Mouse (Mus musculus) heart, embryonic 12.5 days (tissue): Measurements from ENCODE around the gene Hist1h2ae. TPM values are rescaled to one million over a fixed set of nuclear protein-coding genes. Genes with fewer than 3 reads are reported as not detected.
"Not testable (repeated sequence)": the region's sequence is repeated elsewhere in the genome, so short reads cannot be mapped to it uniquely, and the experiment has no call there.

ENCODE experiments used
- ATAC-seq: fragments of 200-750 bp; cut with Nextera tagmentation; 2 replicates; pipeline ENCODE4 v1.8.0; 2017; ENCODE audit warnings: moderate TSS enrichment, moderate library complexity; ENCODE audit not compliant: insufficient number of reproducible peaks, low FRiP score
- H3K27ac ChIP-seq: fragments of 300-500 bp; sonication (generic); 2 replicates; pipeline ENCODE4 v1.5.1; 2016; ENCODE audit warnings: mild to moderate bottlenecking, moderate library complexity; ENCODE audit not compliant: poor library complexity, severe bottlenecking
- H3K27me3 ChIP-seq: fragments of 300-500 bp; sonication (generic); replicated peaks from 2 replicates; pipeline ENCODE4 v1.6.1; 2016; ENCODE audit warnings: mild to moderate bottlenecking, moderate library complexity
- H3K36me3 ChIP-seq: fragments of 300-500 bp; sonication (generic); 2 replicates; pipeline ENCODE4 v1.6.1; 2016; ENCODE audit warnings: mild to moderate bottlenecking, moderate library complexity
- H3K4me1 ChIP-seq: fragments of 300-500 bp; sonication (generic); replicated peaks from 2 replicates; pipeline ENCODE4 v1.6.1; 2016; ENCODE audit warnings: mild to moderate bottlenecking
- H3K4me2 ChIP-seq: fragments of 300-500 bp; sonication (generic); 2 replicates; pipeline ENCODE4 v1.6.1; 2016; ENCODE audit warnings: mild to moderate bottlenecking, moderate library complexity
- H3K4me3 ChIP-seq: fragments of 300-500 bp; sonication (generic); 2 replicates; pipeline ENCODE4 v1.5.1; 2016; ENCODE audit warnings: mild to moderate bottlenecking
- H3K9ac ChIP-seq: fragments of 300-500 bp; sonication (generic); 2 replicates; pipeline ENCODE4 v1.6.1; 2016; ENCODE audit warnings: mild to moderate bottlenecking, moderate library complexity
- H3K9me3 ChIP-seq: fragments of 300-500 bp; sonication (generic); replicated peaks from 2 replicates; pipeline ENCODE4 v1.6.1; 2016; ENCODE audit warnings: mild to moderate bottlenecking, moderate library complexity
- WGBS: fragments of 180-500 bp; shearing (Covaris S2); methylation state at CpG from one replicate; pipeline ENCODE4 v1.1.7; 2016; 5-methylcytosine and 5-hydroxymethylcytosine counted together
- polyA plus RNA-seq: library from polyadenylated mRNA; unstranded; fragments of >200 nt; fragmentation: Nextera tagmentation; extraction: Ambion mirVana; gene quantifications from 2 replicates; pipeline ENCODE4 v1.2.1, GENCODE M21; 2016

The Hist1h2ae gene
- polyA plus RNA-seq, 1 experiment from 2014 or later: 40.3 TPM

DNA sequence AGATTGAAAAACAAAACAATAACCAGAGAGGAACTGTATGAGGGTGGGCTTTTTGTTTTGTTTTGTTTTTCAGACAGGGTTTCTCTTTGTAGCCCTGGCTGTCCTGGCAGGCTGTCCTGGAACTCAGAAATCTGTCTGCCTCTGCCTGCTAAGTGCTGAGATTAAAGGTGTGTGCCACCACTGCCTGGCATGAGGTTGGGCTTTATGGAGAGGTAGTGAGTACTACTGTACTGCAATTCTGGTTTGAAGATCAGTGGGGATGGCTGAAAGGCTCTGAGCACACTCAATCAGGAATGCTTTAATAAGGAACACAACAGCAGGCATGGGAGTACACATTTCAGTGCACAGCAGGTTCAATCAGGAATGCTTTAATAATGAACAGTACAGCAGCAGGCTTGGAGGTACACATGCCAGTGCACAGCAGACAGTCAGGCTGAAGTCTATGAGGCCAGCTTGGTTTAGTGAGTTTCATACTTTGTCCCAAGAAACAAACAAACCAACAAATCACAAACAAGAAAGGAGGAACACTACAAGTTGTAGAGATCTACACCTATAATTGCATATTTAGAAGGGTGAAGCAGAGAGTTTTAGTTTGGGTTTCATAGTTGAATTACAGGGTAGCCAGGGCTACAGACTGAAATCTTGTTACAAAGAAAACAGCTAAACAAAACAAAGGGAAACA, 12.5 kb upstream of the Hist1h2ae start:
- H3K27ac ChIP-seq: peak overlapping the region; percentile 65
- H3K36me3 ChIP-seq: no peaks in the 10 kb centered on the region
- peaks cover 19% of the 10 kb centered on the region for H3K4me1 ChIP-seq
- 0 out of 2 replicates have a peak overlapping the region, but pooled peaks have one; percentile 9 for H3K4me3 ChIP-seq
- H3K4me2 ChIP-seq: no peak overlapping the region
- 0 out of 2 replicates have a peak overlapping the region, but pooled peaks have one; percentile 12 for H3K9ac ChIP-seq
- no peaks in the 10 kb centered on the region for H3K27me3 ChIP-seq
- no peaks in the 10 kb centered on the region for H3K9me3 ChIP-seq
- no peak for ATAC-seq

DNA sequence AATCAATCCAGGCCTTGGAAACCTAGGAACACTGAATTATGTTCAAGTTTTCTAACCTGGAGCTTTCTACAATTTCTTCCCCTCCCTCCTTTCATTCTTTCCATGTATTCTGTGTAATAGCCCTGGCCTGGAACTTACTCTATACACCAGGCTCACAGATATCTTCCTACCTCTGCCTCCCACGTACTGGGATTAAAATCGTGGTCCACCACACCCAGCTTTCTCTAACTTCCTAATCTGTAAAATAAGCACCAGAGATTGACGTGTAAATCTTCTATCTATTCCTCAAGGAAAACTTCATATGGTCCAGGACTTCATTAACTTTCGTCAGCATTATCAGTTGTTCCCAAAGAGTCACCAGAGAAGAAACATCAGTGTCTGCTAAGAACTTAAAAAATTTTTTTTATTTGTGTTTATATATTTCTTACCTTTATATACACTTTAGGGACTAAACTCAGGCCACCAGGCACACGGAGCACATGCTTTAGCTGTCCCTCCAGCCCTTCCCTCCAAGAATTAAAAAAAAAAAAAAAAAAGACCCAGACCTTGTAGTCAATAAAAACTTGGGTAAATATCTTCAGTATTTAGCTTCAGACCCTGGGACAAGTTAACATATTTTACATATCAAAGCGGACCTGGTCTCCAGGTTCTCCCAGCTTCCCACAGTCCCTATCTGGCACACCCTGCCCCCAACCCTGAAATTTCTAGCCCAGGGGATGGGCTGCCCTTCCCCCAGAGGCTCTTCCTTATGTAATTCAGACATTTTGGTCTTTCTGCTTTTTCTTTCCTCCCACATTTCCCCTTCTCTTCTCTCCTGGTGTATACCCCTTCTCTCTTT, 11.4 kb upstream of the Hist1h2ae start:
- H3K36me3 ChIP-seq: no peaks in the 10 kb centered on the region
- peak overlapping the region; percentile 65 for H3K27ac ChIP-seq
- no peaks in the 10 kb centered on the region for H3K27me3 ChIP-seq
- H3K4me2 ChIP-seq: peak overlapping the region; percentile 71
- ATAC-seq: no peak
- 12% methylated on average over 6 of the region's 6 CpGs for WGBS
- H3K9ac ChIP-seq: peak overlapping the region; percentile 69
- no peaks in the 10 kb centered on the region for H3K9me3 ChIP-seq
- H3K4me1 ChIP-seq: peaks cover 19% of the 10 kb centered on the region
- H3K4me3 ChIP-seq: peak overlapping the region; percentile 45

DNA sequence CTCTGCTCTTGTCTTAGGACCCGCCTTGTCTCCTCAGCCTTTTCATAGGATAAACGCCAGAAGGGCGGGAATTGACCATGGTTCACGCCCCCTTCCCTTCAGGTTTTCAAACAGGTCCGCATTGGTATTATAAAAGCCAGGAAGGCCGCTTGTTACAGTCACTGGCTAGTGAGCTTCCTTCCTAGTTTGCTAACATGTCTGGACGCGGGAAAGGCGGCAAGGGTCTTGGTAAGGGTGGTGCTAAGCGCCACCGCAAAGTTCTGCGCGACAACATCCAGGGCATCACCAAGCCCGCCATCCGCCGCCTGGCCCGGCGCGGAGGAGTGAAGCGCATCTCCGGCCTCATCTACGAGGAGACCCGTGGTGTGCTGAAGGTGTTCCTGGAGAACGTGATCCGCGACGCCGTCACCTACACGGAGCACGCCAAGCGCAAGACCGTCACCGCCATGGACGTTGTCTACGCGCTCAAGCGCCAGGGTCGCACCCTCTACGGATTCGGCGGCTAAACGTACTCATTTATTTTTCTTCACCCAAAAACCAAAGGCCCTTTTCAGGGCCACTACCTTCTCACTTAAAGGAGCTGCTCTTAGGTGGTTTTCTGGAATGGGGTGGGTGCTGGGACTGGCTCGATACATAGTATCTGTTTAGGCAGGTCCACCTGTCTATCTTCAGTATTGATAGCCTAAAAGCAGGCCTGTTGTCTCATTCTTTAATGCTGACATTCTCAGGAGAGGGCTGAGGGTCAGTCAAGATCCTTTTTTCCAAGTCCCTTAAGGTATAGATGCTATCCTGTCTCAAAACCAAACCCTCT, 10.6 kb upstream of the Hist1h2ae start, which contains the start of gene Hist1h4d:
Gene Hist1h4d (plus strand): TSS at position 191 of the 811 bp plus-strand sequence.
- Histone ChIP-seq H3K9ac (peak within 1 kb of the TSS; percentile 69), H3K36me3 (no peaks in the 10 kb centered on the region), H3K9me3 (no peaks in the 10 kb centered on the region), H3K27ac (peak within 1 kb of the TSS; percentile 65), H3K27me3 (no peaks in the 10 kb centered on the region), H3K4me2 (peak within 1 kb of the TSS; percentile 71), H3K4me3 (peak within 1 kb of the TSS; percentile 45), H3K4me1 (peaks cover 24% of the 10 kb centered on the region)
- ATAC-seq: peak; percentile 88
- WGBS: under 1% methylated on average over 43 of the region's 43 CpGs

DNA sequence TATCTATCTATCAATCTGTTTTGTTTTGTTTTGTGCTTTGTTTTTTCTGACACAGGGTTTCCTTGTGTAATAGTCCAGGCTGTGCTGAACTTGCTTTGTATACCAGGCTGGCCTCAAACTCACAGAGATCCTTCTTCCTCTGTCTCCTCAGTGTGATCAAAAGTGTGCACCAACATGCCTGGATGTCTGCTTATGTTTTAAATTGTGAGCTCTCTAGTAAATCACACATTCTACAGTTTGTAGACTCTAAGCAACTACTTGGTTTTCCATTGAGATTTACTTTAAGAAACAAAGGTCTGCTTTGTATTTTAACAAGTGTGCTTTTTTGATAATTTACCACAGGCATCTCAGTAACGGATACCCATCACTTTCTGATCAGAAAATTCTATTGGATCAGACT, 6.8 kb upstream of the Hist1h2ae start:
- no peaks in the 10 kb centered on the region for H3K9me3 ChIP-seq
- no peak overlapping the region for H3K4me3 ChIP-seq
- 87% methylated on average over 1 of the region's 1 CpGs for WGBS
- H3K4me1 ChIP-seq: peaks cover 24% of the 10 kb centered on the region
- H3K27ac ChIP-seq: no peak overlapping the region
- H3K36me3 ChIP-seq: no peaks in the 10 kb centered on the region
- ATAC-seq: no peak
- H3K4me2 ChIP-seq: no peak overlapping the region
- H3K27me3 ChIP-seq: no peaks in the 10 kb centered on the region
- no peak overlapping the region for H3K9ac ChIP-seq

DNA sequence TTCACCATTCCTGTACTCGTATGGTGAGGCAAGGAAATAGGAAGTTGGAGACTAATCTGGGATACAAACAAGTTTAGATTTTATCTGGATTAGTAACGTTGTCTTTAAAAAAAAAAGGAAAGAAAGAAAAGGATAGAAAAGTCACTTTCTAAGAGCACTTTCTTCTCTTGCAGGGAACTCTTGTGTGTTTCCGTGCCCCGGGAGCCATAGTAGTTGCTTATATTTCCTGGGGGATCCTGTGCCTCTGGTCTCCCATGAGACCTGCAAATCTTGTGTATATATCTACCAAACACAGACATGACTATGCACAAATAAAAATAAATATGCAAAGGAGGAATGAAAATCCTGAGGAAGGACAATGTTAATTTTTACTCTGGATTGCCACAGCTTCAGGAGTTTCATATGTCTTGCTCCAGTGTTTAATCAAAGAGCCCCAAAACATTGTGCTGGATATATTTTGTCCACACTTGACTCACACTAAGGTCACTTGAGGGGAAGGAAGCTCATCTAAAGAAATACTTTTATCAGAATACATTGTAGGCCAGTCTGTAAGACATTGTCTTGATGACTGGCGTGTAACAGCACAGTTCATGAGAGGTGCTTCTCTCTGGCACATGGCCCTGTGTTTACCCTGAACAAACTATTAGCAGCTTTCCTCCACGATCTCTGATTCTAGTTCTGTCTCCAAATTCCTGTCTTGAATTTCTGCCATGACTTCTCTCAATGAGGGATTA, 6.1 kb upstream of the Hist1h2ae start:
- Histone ChIP-seq H3K4me3 (peak overlapping the region; percentile 57), H3K27me3 (no peaks in the 10 kb centered on the region), H3K4me2 (peak overlapping the region; percentile 85), H3K36me3 (no peaks in the 10 kb centered on the region), H3K9me3 (no peaks in the 10 kb centered on the region), H3K4me1 (peaks cover 20% of the 10 kb centered on the region), H3K27ac (peak overlapping the region; percentile 82), H3K9ac (peak overlapping the region; percentile 89)
- no peak for ATAC-seq
- 58% methylated on average over 6 of the region's 6 CpGs for WGBS

DNA sequence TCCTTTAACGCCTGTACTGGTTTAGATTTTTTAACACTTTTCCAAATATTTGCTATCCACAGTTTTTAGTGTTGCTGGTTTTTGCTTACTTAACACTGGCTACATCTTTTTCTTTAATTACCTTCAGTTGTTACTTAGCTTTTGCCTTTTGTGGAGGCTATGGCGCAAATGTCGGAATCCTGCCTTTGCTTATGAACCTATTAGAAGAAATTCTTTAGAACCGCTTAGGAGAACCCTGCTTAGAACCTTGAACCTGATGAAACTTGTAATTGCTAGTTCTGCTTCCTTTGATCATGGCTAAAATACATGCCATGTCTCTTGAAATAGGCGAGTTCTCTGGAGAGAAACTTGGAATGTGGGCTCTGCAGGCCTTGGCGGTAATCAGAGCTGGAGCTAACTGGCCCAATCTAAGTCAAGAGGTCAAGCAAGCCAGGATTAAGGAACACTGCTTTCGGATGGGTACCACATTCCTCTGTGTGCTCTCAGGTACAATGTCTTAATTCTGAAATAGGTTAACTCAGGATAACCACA, 5.4 kb upstream of the Hist1h2ae start:
- Histone ChIP-seq H3K4me1 (peaks cover 17% of the 10 kb centered on the region), H3K9me3 (no peaks in the 10 kb centered on the region), H3K4me3 (peak overlapping the region; percentile 57), H3K27ac (peak overlapping the region; percentile 82), H3K4me2 (peak overlapping the region; percentile 85), H3K9ac (peak overlapping the region; percentile 89), H3K27me3 (no peaks in the 10 kb centered on the region), H3K36me3 (no peaks in the 10 kb centered on the region)
- WGBS: 15% methylated on average over 7 of the region's 7 CpGs
- ATAC-seq: no peak

DNA sequence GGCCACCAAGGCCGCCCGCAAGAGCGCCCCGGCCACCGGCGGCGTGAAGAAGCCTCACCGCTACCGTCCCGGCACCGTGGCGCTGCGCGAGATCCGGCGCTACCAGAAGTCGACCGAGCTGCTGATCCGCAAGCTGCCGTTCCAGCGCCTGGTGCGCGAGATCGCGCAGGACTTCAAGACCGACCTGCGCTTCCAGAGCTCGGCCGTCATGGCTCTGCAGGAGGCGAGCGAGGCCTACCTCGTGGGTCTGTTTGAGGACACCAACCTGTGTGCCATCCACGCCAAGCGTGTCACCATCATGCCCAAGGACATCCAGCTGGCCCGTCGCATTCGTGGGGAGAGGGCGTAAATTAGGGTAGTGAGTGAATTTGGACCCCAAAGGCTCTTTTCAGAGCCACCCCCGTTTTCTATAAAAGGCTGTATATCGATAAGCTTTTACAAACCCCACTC, 4.9 kb upstream of the Hist1h2ae start:
- Histone ChIP-seq H3K4me1 (peaks cover 17% of the 10 kb centered on the region), H3K27ac (peak overlapping the region; percentile 82), H3K9ac (peak overlapping the region; percentile 89), H3K4me3 (peak overlapping the region; percentile 57), H3K4me2 (peak overlapping the region; percentile 85)
- not testable (repeated sequence) for H3K27me3 ChIP-seq, ATAC-seq, H3K36me3 ChIP-seq, H3K9me3 ChIP-seq
- under 1% methylated on average over 19 of the region's 40 CpGs for WGBS

DNA sequence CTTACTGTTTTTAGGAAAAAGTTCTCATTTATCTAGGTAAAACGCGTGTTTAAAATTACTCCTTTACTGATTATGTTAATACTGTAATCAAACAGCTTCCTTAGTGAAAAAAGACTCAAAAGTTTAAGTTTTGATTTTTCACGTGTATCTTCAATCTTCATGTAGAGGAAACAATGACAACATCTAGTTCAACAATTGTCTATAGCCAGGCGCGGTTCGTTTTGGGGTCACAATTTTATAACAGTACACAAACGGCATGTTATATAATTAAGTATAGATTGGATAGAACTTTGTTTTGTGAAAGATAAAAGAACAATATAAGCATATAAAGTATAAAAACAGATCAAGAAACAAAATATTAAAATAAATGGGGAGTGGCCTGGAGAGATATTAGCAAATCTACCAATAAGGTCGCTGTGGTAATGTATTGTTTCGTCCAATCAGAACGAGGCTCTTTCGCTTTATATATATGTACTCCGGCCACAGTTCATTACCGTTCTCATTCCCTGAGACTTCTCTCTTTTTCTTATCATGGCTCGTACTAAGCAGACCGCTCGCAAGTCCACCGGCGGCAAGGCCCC, 4.3 kb upstream of the Hist1h2ae start, which contains the start of gene Hist1h3d:
Gene Hist1h3d (plus strand): TSS at position 493 of the 581 bp plus-strand sequence.
- H3K4me1 ChIP-seq: peaks cover 17% of the 10 kb centered on the region
- H3K9ac ChIP-seq: peak within 1 kb of the TSS; percentile 89
- peak within 1 kb of the TSS; percentile 57 for H3K4me3 ChIP-seq
- H3K4me2 ChIP-seq: peak within 1 kb of the TSS; percentile 85
- under 1% methylated on average over 18 of the region's 18 CpGs for WGBS
- H3K36me3 ChIP-seq: no peaks in the 10 kb centered on the region
- peak; percentile 72 for ATAC-seq
- peak within 1 kb of the TSS; percentile 83 for H3K27ac ChIP-seq
- H3K27me3 ChIP-seq: no peaks in the 10 kb centered on the region
- H3K9me3 ChIP-seq: no peaks in the 10 kb centered on the region

DNA sequence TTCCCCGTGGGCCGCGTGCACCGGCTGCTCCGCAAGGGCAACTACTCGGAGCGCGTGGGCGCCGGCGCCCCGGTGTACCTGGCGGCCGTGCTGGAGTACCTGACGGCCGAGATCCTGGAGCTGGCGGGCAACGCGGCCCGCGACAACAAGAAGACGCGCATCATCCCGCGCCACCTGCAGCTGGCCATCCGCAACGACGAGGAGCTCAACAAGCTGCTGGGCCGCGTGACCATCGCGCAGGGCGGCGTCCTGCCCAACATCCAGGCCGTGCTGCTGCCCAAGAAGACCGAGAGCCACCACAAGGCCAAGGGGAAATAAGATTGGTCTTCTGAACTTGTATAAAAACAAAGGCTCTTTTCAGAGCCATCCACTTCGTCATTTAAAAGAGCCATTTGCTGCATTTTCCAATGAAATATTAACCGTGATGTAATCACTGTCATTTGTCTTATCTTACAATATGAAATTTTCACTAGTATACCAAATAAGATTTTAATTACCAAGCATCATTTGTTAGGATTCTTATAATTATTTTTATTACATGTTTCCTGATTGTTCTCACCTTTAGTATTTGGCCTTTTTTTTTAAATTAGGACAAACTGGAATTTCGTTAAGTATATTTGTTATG, 3.6 kb upstream of the Hist1h2ae start:
- ATAC-seq, H3K9ac ChIP-seq, H3K27me3 ChIP-seq, H3K36me3 ChIP-seq, H3K9me3 ChIP-seq: not testable (repeated sequence)
- 1% methylated on average over 10 of the region's 39 CpGs for WGBS
- Histone ChIP-seq H3K4me2 (peak overlapping the region; percentile 68), H3K4me1 (peaks cover 19% of the 10 kb centered on the region), H3K4me3 (peak overlapping the region; percentile 38), H3K27ac (peak overlapping the region; percentile 88)
